Comparison of ENCODE assay signal across 12 mouse cellular contexts in genomic region chr11:45621824-45622223, GRCm38 (mm10).
"Had no signal": no experiment of that assay in that cellular context is flagged by ENCODE, and none has a peak within 500 bp of the region (broad histone marks: within the 10 kb centered on the region; RNA-seq: fewer than 3 reads in every experiment).

No protein-coding gene starts in this region.

- H3K9me3 ChIP-seq: limb, embryonic 15.5 days; liver, embryonic 13.5 days; midbrain, embryonic 12.5 days; neural tube, embryonic 15.5 days had no signal

- H3K4me1 ChIP-seq: limb, embryonic 15.5 days; liver, embryonic 13.5 days; midbrain, embryonic 12.5 days; neural tube, embryonic 15.5 days had no signal

- H3K4me3 ChIP-seq: layer of hippocampus, adult 2 months; limb, embryonic 15.5 days; liver, embryonic 13.5 days; midbrain, embryonic 12.5 days; neural tube, embryonic 15.5 days had no signal

- H3K27me3 ChIP-seq: limb, embryonic 15.5 days; liver, embryonic 13.5 days; midbrain, embryonic 12.5 days; neural tube, embryonic 15.5 days had no signal

- H3K36me3 ChIP-seq: limb, embryonic 15.5 days; liver, embryonic 13.5 days; midbrain, embryonic 12.5 days; neural tube, embryonic 15.5 days had no signal

- H3K27ac ChIP-seq: kidney, postnatal 0 days; layer of hippocampus, adult 2 months; limb, embryonic 15.5 days; liver, embryonic 13.5 days; midbrain, embryonic 12.5 days; neural tube, embryonic 15.5 days had no signal

- H3K9ac ChIP-seq: limb, embryonic 15.5 days; liver, embryonic 13.5 days; midbrain, embryonic 12.5 days; neural tube, embryonic 15.5 days had no signal

- DNase-seq: kidney, postnatal 36 days; left cerebral cortex, postnatal 4 days; liver, embryonic 13.5 days; lung, adult 18-20 months; right cerebral cortex, adult 18-20 months; right cerebral cortex, postnatal 25 days; thymus, postnatal 4 days had no signal

- H3K4me2 ChIP-seq: limb, embryonic 15.5 days; liver, embryonic 13.5 days; midbrain, embryonic 12.5 days; neural tube, embryonic 15.5 days had no signal
